Mouse (Mus musculus) megakaryocyte, embryonic 14.5 days (primary cell): Measurements from ENCODE around the gene Hes2. TPM values are rescaled to one million over a fixed set of nuclear protein-coding genes. Genes with fewer than 3 reads are reported as not detected.

ENCODE experiments used
- H3K27me3 ChIP-seq: replicated peaks from 2 replicates; pipeline ENCODE3; 2012; ENCODE audit warnings: inconsistent platforms
- H3K36me3 ChIP-seq: replicated peaks from 2 replicates; pipeline ENCODE3; 2012; ENCODE audit warnings: low read length, inconsistent platforms, mixed read lengths
- H3K4me1 ChIP-seq: 2 replicates; pipeline ENCODE4 v1.6.1; 2012; ENCODE audit warnings: inconsistent platforms
- H3K4me3 ChIP-seq: replicated peaks from 2 replicates; pipeline ENCODE3; 2012; ENCODE audit warnings: moderate library complexity, mild to moderate bottlenecking, inconsistent platforms
- H3K9me3 ChIP-seq: 2 replicates; pipeline ENCODE4 v1.6.1; 2012; ENCODE audit warnings: inconsistent platforms
- FLI1 ChIP-seq: IDR thresholded peaks from 2 replicates; pipeline ENCODE4 v1.6.1; 2012; ENCODE audit warnings: low read length, inconsistent platforms, mixed read lengths
- GATA1 ChIP-seq: IDR thresholded peaks from 3 replicates; pipeline ENCODE4 v1.6.1; 2012; ENCODE audit warnings: mixed read lengths, low read length, inconsistent platforms, borderline replicate concordance
- polyA plus RNA-seq: library from polyadenylated mRNA; stranded (reverse); fragments of >175 nt; gene quantifications from 2 replicates; pipeline ENCODE4 v1.2.3, GENCODE M21; 2012; ENCODE audit warnings: low replicate concordance; ENCODE audit not compliant: insufficient read depth

Gene Hes2
- not detected in 2 replicates for polyA plus RNA-seq

- no peak for TF ChIP-seq FLI1
- TF ChIP-seq GATA1: no peak
- peaks cover 68% of the 10 kb centered on the region for H3K27me3 ChIP-seq
- H3K4me1 ChIP-seq: peaks cover 51% of the 10 kb centered on the region
- H3K4me3 ChIP-seq: peak within 1 kb of the TSS; percentile 89
- H3K9me3 ChIP-seq: peaks cover 3% of the 10 kb centered on the region
- no peaks in the 10 kb centered on the region for H3K36me3 ChIP-seq
Observed at GRCm38 (mm10) chr4:152158585-152159284, at the start of gene Hes2. Gene Hes2, plus strand, starts transcription at chr4:152158867.

- Histone ChIP-seq H3K9me3 (peaks cover 10% of the 10 kb centered on the region; the same call in 1 of the 2 replicates), H3K27me3 (peaks cover 16% of the 10 kb centered on the region), H3K36me3 (peaks cover 44% of the 10 kb centered on the region), H3K4me1 (peaks cover 49% of the 10 kb centered on the region), H3K4me3 (no peak overlapping the region)
- TF ChIP-seq GATA1 (no peak), FLI1 (no peak)
Observed at GRCm38 (mm10) chr4:152109509-152109908, 49.2 kb upstream of the Hes2 start.

GRCm38 (mm10) chr4:152110689-152111088 is 48.0 kb upstream of the Hes2 start:
- peaks cover 48% of the 10 kb centered on the region for H3K36me3 ChIP-seq
- H3K4me1 ChIP-seq: peaks cover 56% of the 10 kb centered on the region
- H3K9me3 ChIP-seq: peaks cover 10% of the 10 kb centered on the region; the same call in 1 of the 2 replicates
- H3K4me3 ChIP-seq: peak overlapping the region; percentile 29
- TF ChIP-seq FLI1: no peak
- peak; percentile 68; the same call in 2 of the 3 replicates for TF ChIP-seq GATA1
- peaks cover 27% of the 10 kb centered on the region for H3K27me3 ChIP-seq

- Histone ChIP-seq H3K4me1 (peaks cover 73% of the 10 kb centered on the region), H3K36me3 (peaks cover 37% of the 10 kb centered on the region)
Observed at GRCm38 (mm10) chr4:152112329-152112728, 46.3 kb upstream of the Hes2 start.

GRCm38 (mm10) chr4:152114080-152114479 is 44.6 kb upstream of the Hes2 start:
- H3K27me3 ChIP-seq: peaks cover 58% of the 10 kb centered on the region
- peaks cover 25% of the 10 kb centered on the region for H3K36me3 ChIP-seq
- H3K4me1 ChIP-seq: peaks cover 62% of the 10 kb centered on the region
- H3K9me3 ChIP-seq: peaks cover 10% of the 10 kb centered on the region; the same call in 1 of the 2 replicates
- TF ChIP-seq GATA1: no peak
- no peak for TF ChIP-seq FLI1
- no peak overlapping the region for H3K4me3 ChIP-seq

More at GRCm38 (mm10) chr4:152112329-152112728, 46.3 kb upstream of the Hes2 start:
- Histone ChIP-seq H3K9me3 (peaks cover 10% of the 10 kb centered on the region; the same call in 1 of the 2 replicates), H3K4me3 (no peak overlapping the region), H3K27me3 (peaks cover 41% of the 10 kb centered on the region)
- TF ChIP-seq FLI1 (no peak), GATA1 (no peak)

- H3K4me3 ChIP-seq: peak within 1 kb of the TSS; percentile 88
- peaks cover 78% of the 10 kb centered on the region for H3K27me3 ChIP-seq
Observed at GRCm38 (mm10) chr4:152115921-152116612, 42.6 kb upstream of the Hes2 start, which contains the start of gene Tnfrsf25. Gene Tnfrsf25, plus strand, starts transcription at chr4:152115934.

GRCm38 (mm10) chr4:152117538-152117937 is 41.1 kb upstream of the Hes2 start:
- no peak for TF ChIP-seq FLI1
- no peak for TF ChIP-seq GATA1
- H3K4me3 ChIP-seq: no peak overlapping the region
- peaks cover 58% of the 10 kb centered on the region for H3K4me1 ChIP-seq
- peaks cover 10% of the 10 kb centered on the region; the same call in 1 of the 2 replicates for H3K9me3 ChIP-seq
- peaks cover 17% of the 10 kb centered on the region for H3K36me3 ChIP-seq
- H3K27me3 ChIP-seq: peaks cover 88% of the 10 kb centered on the region

More at GRCm38 (mm10) chr4:152115921-152116612, 42.6 kb upstream of the Hes2 start, which contains the start of gene Tnfrsf25:
- H3K4me1 ChIP-seq: peaks cover 67% of the 10 kb centered on the region
- TF ChIP-seq GATA1 (no peak), FLI1 (no peak)
- H3K9me3 ChIP-seq: peaks cover 10% of the 10 kb centered on the region; the same call in 1 of the 2 replicates
- H3K36me3 ChIP-seq: peaks cover 24% of the 10 kb centered on the region

- H3K36me3 ChIP-seq: peaks cover 3% of the 10 kb centered on the region
- H3K27me3 ChIP-seq: peaks cover 95% of the 10 kb centered on the region
- peaks cover 63% of the 10 kb centered on the region for H3K4me1 ChIP-seq
- TF ChIP-seq GATA1 (no peak), FLI1 (no peak)
- H3K4me3 ChIP-seq: peak overlapping the region; percentile 89
- H3K9me3 ChIP-seq: no peaks in the 10 kb centered on the region
Observed at GRCm38 (mm10) chr4:152119396-152120292, 39.0 kb upstream of the Hes2 start.
